Mouse (Mus musculus) left cerebral cortex, postnatal 4 days (tissue): ENCODE data around the gene Vmn2r86. TPM values are rescaled to one million over a fixed set of nuclear protein-coding genes. Genes with fewer than 3 reads are reported as not detected.
A peak's percentile ranks its signal among the peaks of the same experiment; 100 is the strongest.
"Not testable (repeated sequence)": the region's sequence is repeated elsewhere in the genome, so short reads cannot be mapped to it uniquely, and the experiment has no call there.

Experiments used
- DNase-seq: peaks from one replicate; pipeline ENCODE4 v3.0.0-alpha.2; 2022
- intact Hi-C: fragments of 180-260 bp; cut with DNase I; formaldehyde crosslinking; loops from one replicate; pipeline ENCODE4 v1.15.1; 2025
- total RNA-seq, 2 experiments: library from RNA; stranded (reverse); gene quantifications; 2 replicates each; pipeline ENCODE4 v1.2.3; 2021

The Vmn2r86 gene
- total RNA-seq = under 1 TPM; 0.12 TPM

GRCm38 (mm10) chr10:130455950-130456349 lies at the start of gene Vmn2r86:
Gene Vmn2r86, minus strand, starts transcription at chr10:130456050.
- DNase-seq, intact Hi-C loops: not testable (repeated sequence)

DNA sequence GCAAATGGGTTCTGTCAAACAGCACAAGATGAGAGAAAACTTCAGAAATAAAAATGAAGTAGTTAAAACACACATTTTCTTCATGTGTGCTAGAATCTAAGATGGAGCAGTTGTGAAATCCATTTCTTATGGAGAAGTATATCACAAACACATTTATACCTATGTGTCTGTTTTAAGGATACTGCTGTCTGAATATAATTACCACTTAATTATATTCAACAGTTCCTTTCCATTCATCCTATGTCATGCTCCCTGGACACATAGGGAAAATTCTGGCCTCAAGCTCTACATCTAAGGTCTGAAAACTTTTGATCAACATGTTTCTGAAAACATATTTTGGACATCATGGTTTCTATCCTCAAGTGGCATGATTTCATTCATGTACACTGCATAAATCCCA lies 41.4 kb upstream of the Vmn2r86 start, which contains the start of gene Vmn2r87:
Gene Vmn2r87, minus strand, starts transcription at position 101 of the 400 bp plus-strand sequence.
- DNase-seq = no peak
- intact Hi-C loops = no loop called here

GRCm38 (mm10) chr10:130470311-130470760 lies 14.5 kb upstream of the Vmn2r86 start:
- peak; percentile 67 for DNase-seq

GRCm38 (mm10) chr10:130444776-130445175 lies 11.1 kb downstream of the Vmn2r86 start:
- intact Hi-C loops = no loop called here
- peak; percentile 1 for DNase-seq

More at GRCm38 (mm10) chr10:130470311-130470760, 14.5 kb upstream of the Vmn2r86 start:
- intact Hi-C loops = no loop called here

GRCm38 (mm10) chr10:130434185-130434898 lies 21.5 kb downstream of the Vmn2r86 start:
- intact Hi-C loops, DNase-seq: not testable (repeated sequence)

- DNase-seq, intact Hi-C loops: not testable (repeated sequence)
Observed at GRCm38 (mm10) chr10:130429603-130430002, 26.2 kb downstream of the Vmn2r86 start, which contains the start of gene Vmn2r85. Gene Vmn2r85, minus strand, starts transcription at chr10:130429703.

- intact Hi-C loops, DNase-seq: not testable (repeated sequence)
Observed at GRCm38 (mm10) chr10:130422368-130422767, 33.5 kb downstream of the Vmn2r86 start.

DNA sequence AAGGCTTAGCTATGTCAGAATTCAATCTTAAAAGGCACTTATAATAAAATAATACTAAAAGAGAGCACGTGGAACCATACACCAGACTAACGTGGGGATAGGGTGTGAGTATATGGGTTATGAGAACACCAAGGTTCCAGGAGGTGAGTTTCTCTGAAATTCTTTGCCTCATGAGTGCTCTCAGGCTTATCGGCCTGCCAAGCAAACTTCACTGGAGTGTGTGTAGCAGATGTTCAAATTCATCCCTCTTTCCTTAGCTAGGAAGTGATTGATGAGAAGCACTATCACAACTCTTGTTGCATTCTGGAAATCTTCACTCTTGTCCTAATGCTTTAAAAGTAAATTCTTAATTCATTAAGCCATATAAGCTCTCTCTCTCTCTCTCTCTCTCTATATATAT lies 35.4 kb downstream of the Vmn2r86 start:
- DNase-seq = no peak
- intact Hi-C loops = no loop called here

- intact Hi-C loops, DNase-seq: not testable (repeated sequence)
Observed at GRCm38 (mm10) chr10:130419954-130420353, 35.9 kb downstream of the Vmn2r86 start.

GRCm38 (mm10) chr10:130416352-130416751 lies 39.5 kb downstream of the Vmn2r86 start:
- intact Hi-C loops, DNase-seq: not testable (repeated sequence)

GRCm38 (mm10) chr10:130412167-130412698 lies 43.6 kb downstream of the Vmn2r86 start:
- DNase-seq, intact Hi-C loops: not testable (repeated sequence)

DNA sequence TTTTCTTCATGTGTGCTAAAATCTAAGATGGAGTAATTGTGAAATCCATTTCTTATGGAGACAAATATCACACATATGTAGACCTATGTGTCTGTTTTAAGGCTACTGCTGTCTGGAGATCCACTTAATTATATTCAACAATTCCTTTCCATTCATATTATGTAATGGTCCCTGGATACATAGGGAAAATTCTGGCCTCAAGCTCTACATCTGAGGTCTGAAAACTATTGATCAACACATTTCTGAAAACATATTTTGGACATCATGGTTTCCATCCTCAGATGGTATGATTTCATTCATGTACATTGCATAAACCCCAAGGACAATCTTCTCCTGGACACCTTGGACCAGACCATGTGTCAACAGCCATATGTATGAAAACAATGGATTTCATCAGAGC lies 61.6 kb downstream of the Vmn2r86 start, which contains the start of gene Vmn2r84:
Gene Vmn2r84, minus strand, starts transcription at position 101 of the 400 bp plus-strand sequence.
- intact Hi-C loops = no loop called here
- no peak for DNase-seq

Other genes with a start within 250 kb of the Vmn2r86 start
- not detected for gene Olfr827, start 241.6 kb downstream of the Vmn2r86 start, total RNA-seq
- gene Neurod4, start 175.8 kb downstream of the Vmn2r86 start, total RNA-seq = not detected
- 1 to 10 TPM in 1 of 2 experiments, under 1 TPM in 1; 0.56 to 2.6 TPM for gene Tespa1, start 133.2 kb downstream of the Vmn2r86 start, total RNA-seq
- gene Vmn2r84, start 61.7 kb downstream of the Vmn2r86 start, total RNA-seq = under 1 TPM; 0.10 to 0.12 TPM
- under 1 TPM; 0.20 to 0.32 TPM for gene Vmn2r85, start 26.3 kb downstream of the Vmn2r86 start, total RNA-seq
- under 1 TPM; 0.32 to 0.66 TPM for gene Vmn2r87, start 41.3 kb upstream of the Vmn2r86 start, total RNA-seq